Mouse (Mus musculus): ENCODE measurements at regions not wholly inside any gene's neighbourhood (a gene's known extent, or its start where the extent isn't known, plus 50 kb on each side); places are given as distances from the start of the nearest gene placed in this dataset.

GRCm38 (mm10) chr6:140368354-140369069, 55.3 kb upstream of the Plekha5 start:
- H3K9ac ChIP-seq (replicated peaks), result no peak overlapping the region
- no peaks in the 10 kb centered on the region for H3K36me3 ChIP-seq
- no peak overlapping the region for H3K27ac ChIP-seq
- H3K27me3 ChIP-seq, result no peaks in the 10 kb centered on the region
- ATAC-seq, result 0 out of 2 replicates have a peak, but pooled peaks have one; percentile 11
- H3K4me1 ChIP-seq (replicated peaks), result no peaks in the 10 kb centered on the region
- WGBS, result 81% methylated on average over 8 of the region's 8 CpGs
- H3K9me3 ChIP-seq, result no peaks in the 10 kb centered on the region
- no peak overlapping the region for H3K4me2 ChIP-seq (replicated peaks)
- no peak overlapping the region for H3K4me3 ChIP-seq (replicated peaks)

- no peaks in the 10 kb centered on the region for H3K36me3 ChIP-seq
- no peak overlapping the region for H3K9ac ChIP-seq (replicated peaks)
- H3K27me3 ChIP-seq, result no peaks in the 10 kb centered on the region
- peak; percentile 50; the same call in 1 of the 2 replicates for ATAC-seq
- H3K9me3 ChIP-seq, result no peaks in the 10 kb centered on the region
- WGBS, result 91% methylated on average over 6 of the region's 6 CpGs
- H3K4me2 ChIP-seq (replicated peaks), result no peak overlapping the region
- no peaks in the 10 kb centered on the region for H3K4me1 ChIP-seq (replicated peaks)
- H3K27ac ChIP-seq, result no peak overlapping the region
- H3K4me3 ChIP-seq (replicated peaks), result no peak overlapping the region
These were observed 56.6 kb upstream of the Plekha5 start for GRCm38 (mm10) chr6:140367303-140367702.

- Histone ChIP-seq H3K4me1 (replicated peaks) (no peaks in the 10 kb centered on the region), H3K4me3 (replicated peaks) (no peak overlapping the region), H3K4me2 (replicated peaks) (no peak overlapping the region), H3K27me3 (no peaks in the 10 kb centered on the region), H3K36me3 (no peaks in the 10 kb centered on the region), H3K9me3 (no peaks in the 10 kb centered on the region), H3K27ac (no peak overlapping the region), H3K9ac (replicated peaks) (no peak overlapping the region)
- peak; percentile 17; the same call in 1 of the 2 replicates for ATAC-seq
- WGBS, result 66% methylated on average over 3 of the region's 3 CpGs
These were observed 57.1 kb upstream of the Plekha5 start for GRCm38 (mm10) chr6:140366791-140367190.

GRCm38 (mm10) chr6:140360996-140361395, 62.9 kb upstream of the Plekha5 start:
- ATAC-seq, result no peak
- Histone ChIP-seq H3K36me3 (no peaks in the 10 kb centered on the region), H3K9ac (replicated peaks) (no peak overlapping the region), H3K4me1 (replicated peaks) (no peaks in the 10 kb centered on the region), H3K4me3 (replicated peaks) (no peak overlapping the region), H3K27ac (no peak overlapping the region), H3K9me3 (no peaks in the 10 kb centered on the region), H3K4me2 (replicated peaks) (no peak overlapping the region), H3K27me3 (no peaks in the 10 kb centered on the region)
- 45% methylated on average over 4 of the region's 4 CpGs for WGBS

GRCm38 (mm10) chr6:140357901-140358300, 66.0 kb upstream of the Plekha5 start:
- Histone ChIP-seq H3K4me3 (replicated peaks) (no peak overlapping the region), H3K4me2 (replicated peaks) (no peak overlapping the region), H3K27ac (no peak overlapping the region), H3K9me3 (no peaks in the 10 kb centered on the region), H3K27me3 (no peaks in the 10 kb centered on the region), H3K36me3 (no peaks in the 10 kb centered on the region), H3K9ac (replicated peaks) (no peak overlapping the region), H3K4me1 (replicated peaks) (no peaks in the 10 kb centered on the region)
- no peak for ATAC-seq
- 89% methylated on average over 2 of the region's 2 CpGs for WGBS

- H3K27ac ChIP-seq, result no peak overlapping the region
- no peaks in the 10 kb centered on the region for H3K4me1 ChIP-seq (replicated peaks)
- H3K27me3 ChIP-seq, result no peaks in the 10 kb centered on the region
- WGBS, result 90% methylated on average over 8 of the region's 8 CpGs
- no peak overlapping the region for H3K4me3 ChIP-seq (replicated peaks)
- ATAC-seq, result no peak
- no peak overlapping the region for H3K9ac ChIP-seq (replicated peaks)
- no peak overlapping the region for H3K4me2 ChIP-seq (replicated peaks)
- no peaks in the 10 kb centered on the region for H3K9me3 ChIP-seq
- H3K36me3 ChIP-seq, result no peaks in the 10 kb centered on the region
These were observed 66.6 kb upstream of the Plekha5 start for GRCm38 (mm10) chr6:140357300-140357699.

- no peak for ATAC-seq
- Histone ChIP-seq H3K4me2 (replicated peaks) (no peak overlapping the region), H3K4me1 (replicated peaks) (0 out of 2 replicates have a peak, but pooled peaks cover 3% of the 10 kb centered on the region), H3K27ac (no peak overlapping the region), H3K27me3 (no peaks in the 10 kb centered on the region), H3K9ac (replicated peaks) (no peak overlapping the region), H3K36me3 (no peaks in the 10 kb centered on the region), H3K9me3 (no peaks in the 10 kb centered on the region), H3K4me3 (replicated peaks) (no peak overlapping the region)
- WGBS, result 92% methylated on average over 6 of the region's 6 CpGs
These were observed 69.8 kb upstream of the Plekha5 start for GRCm38 (mm10) chr6:140354082-140354481.

- H3K27ac ChIP-seq, result no peak overlapping the region
- H3K4me2 ChIP-seq (replicated peaks), result no peak overlapping the region
- ATAC-seq, result no peak
- H3K9me3 ChIP-seq, result no peaks in the 10 kb centered on the region
- no peaks in the 10 kb centered on the region for H3K27me3 ChIP-seq
- no peak overlapping the region for H3K9ac ChIP-seq (replicated peaks)
- 91% methylated on average over 6 of the region's 6 CpGs for WGBS
- H3K36me3 ChIP-seq, result no peaks in the 10 kb centered on the region
- no peak overlapping the region for H3K4me3 ChIP-seq (replicated peaks)
- 0 out of 2 replicates have a peak, but pooled peaks cover 3% of the 10 kb centered on the region for H3K4me1 ChIP-seq (replicated peaks)
These were observed 70.2 kb upstream of the Plekha5 start for GRCm38 (mm10) chr6:140353610-140354009.

GRCm38 (mm10) chr6:140351365-140352095, 72.3 kb upstream of the Plekha5 start:
- no peaks in the 10 kb centered on the region for H3K9me3 ChIP-seq
- H3K9ac ChIP-seq (replicated peaks), result no peak overlapping the region
- H3K36me3 ChIP-seq, result no peaks in the 10 kb centered on the region
- 0 out of 2 replicates have a peak, but pooled peaks cover 3% of the 10 kb centered on the region for H3K4me1 ChIP-seq (replicated peaks)
- H3K4me3 ChIP-seq (replicated peaks), result no peak overlapping the region
- WGBS, result 47% methylated on average over 4 of the region's 6 CpGs
- H3K4me2 ChIP-seq (replicated peaks), result no peak overlapping the region
- H3K27ac ChIP-seq, result no peak overlapping the region
- 0 out of 2 replicates have a peak, but pooled peaks have one; percentile 53 for ATAC-seq
- no peaks in the 10 kb centered on the region for H3K27me3 ChIP-seq

- no peak for ATAC-seq
- H3K36me3 ChIP-seq, result no peaks in the 10 kb centered on the region
- 95% methylated on average over 16 of the region's 16 CpGs for WGBS
These were observed 75.3 kb upstream of the Plekha5 start for GRCm38 (mm10) chr6:140348578-140348977.

GRCm38 (mm10) chr6:140346929-140347328, 76.9 kb upstream of the Plekha5 start:
- Histone ChIP-seq H3K36me3 (no peaks in the 10 kb centered on the region), H3K4me3 (replicated peaks) (no peak overlapping the region), H3K4me1 (replicated peaks) (peaks cover 21% of the 10 kb centered on the region), H3K27me3 (no peaks in the 10 kb centered on the region), H3K27ac (no peak overlapping the region), H3K9ac (replicated peaks) (no peak overlapping the region), H3K4me2 (replicated peaks) (no peak overlapping the region), H3K9me3 (no peaks in the 10 kb centered on the region)
- ATAC-seq, result no peak
- WGBS, result 74% methylated on average over 6 of the region's 6 CpGs

More at GRCm38 (mm10) chr6:140348578-140348977, 75.3 kb upstream of the Plekha5 start:
- no peaks in the 10 kb centered on the region for H3K27me3 ChIP-seq
- no peaks in the 10 kb centered on the region for H3K9me3 ChIP-seq
- H3K4me3 ChIP-seq (replicated peaks), result no peak overlapping the region
- H3K4me2 ChIP-seq (replicated peaks), result no peak overlapping the region
- H3K27ac ChIP-seq, result no peak overlapping the region
- no peak overlapping the region for H3K9ac ChIP-seq (replicated peaks)
- peaks cover 10% of the 10 kb centered on the region; the same call in 1 of the 2 replicates for H3K4me1 ChIP-seq (replicated peaks)

- H3K4me3 ChIP-seq (replicated peaks), result no peak overlapping the region
- H3K27ac ChIP-seq, result peak overlapping the region; percentile 57
- no peaks in the 10 kb centered on the region for H3K36me3 ChIP-seq
- peaks cover 21% of the 10 kb centered on the region for H3K4me1 ChIP-seq (replicated peaks)
- ATAC-seq, result peak; percentile 16; the same call in 1 of the 2 replicates
- H3K4me2 ChIP-seq (replicated peaks), result no peak overlapping the region
- WGBS, result 59% methylated on average over 11 of the region's 11 CpGs
- no peaks in the 10 kb centered on the region for H3K9me3 ChIP-seq
- H3K27me3 ChIP-seq, result no peaks in the 10 kb centered on the region
- no peak overlapping the region for H3K9ac ChIP-seq (replicated peaks)
These were observed 80.2 kb upstream of the Plekha5 start for GRCm38 (mm10) chr6:140343638-140344037.
